Mouse (Mus musculus): ENCODE data around the gene Nfic. TPM values are rescaled to one million over a fixed set of nuclear protein-coding genes. Genes with fewer than 3 reads are reported as not detected.

The Nfic gene
- polyA plus RNA-seq, 1 experiment from 2014 or later = 86.5 TPM

DNA sequence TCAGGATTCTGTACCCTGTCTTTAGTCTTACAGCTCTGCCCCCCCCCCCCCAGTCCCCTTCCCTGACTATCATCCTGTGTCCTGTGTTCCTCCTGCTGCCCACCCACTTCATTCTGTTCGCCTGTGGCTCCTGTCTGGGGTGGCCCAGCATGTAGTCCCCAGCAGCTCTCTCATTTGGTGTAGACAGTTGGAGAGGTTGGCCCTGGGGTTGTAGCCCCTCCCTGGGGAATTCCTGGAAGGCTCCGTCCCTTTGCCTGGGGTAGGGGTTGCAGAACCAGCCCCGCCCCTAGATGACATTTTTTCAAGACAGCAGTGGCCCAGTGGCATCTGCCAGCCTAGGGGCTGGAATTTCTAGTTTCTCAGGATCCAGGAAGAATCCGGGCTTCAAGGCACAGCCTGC is 97.2 kb downstream of the Nfic start:
- peaks cover under 1% of the 10 kb centered on the region; the same call in 1 of the 2 replicates for H3K27me3 ChIP-seq (ENCODE audit: insufficient read depth, low read length)
- H3K4me3 ChIP-seq (ENCODE audit: low read depth, low read length) = peak overlapping the region; percentile 78
- peak overlapping the region; percentile 69; the same call in 1 of the 2 replicates for H3K27ac ChIP-seq (ENCODE audit: low read depth)
- WGBS = 27% methylated on average over 4 of the region's 4 CpGs
- TF ChIP-seq CTCF (IDR thresholded peaks at IDR 0.05; ENCODE audit: low read depth) = no peak
- H3K9ac ChIP-seq = peak overlapping the region; percentile 81
- peak overlapping the region; percentile 100 for H3K4me2 ChIP-seq
- DNase-seq = peak; percentile 54
- peak; percentile 1; the same call in 1 of the 2 replicates for ATAC-seq (ENCODE audit: insufficient read depth)
- H3K36me3 ChIP-seq (ENCODE audit: insufficient read depth) = peaks cover 13% of the 10 kb centered on the region; the same call in 1 of the 2 replicates
- H3K4me1 ChIP-seq (ENCODE audit: insufficient read depth) = peaks cover 24% of the 10 kb centered on the region
- H3K9me3 ChIP-seq (ENCODE audit: low read depth, low read length) = no peaks in the 10 kb centered on the region

DNA sequence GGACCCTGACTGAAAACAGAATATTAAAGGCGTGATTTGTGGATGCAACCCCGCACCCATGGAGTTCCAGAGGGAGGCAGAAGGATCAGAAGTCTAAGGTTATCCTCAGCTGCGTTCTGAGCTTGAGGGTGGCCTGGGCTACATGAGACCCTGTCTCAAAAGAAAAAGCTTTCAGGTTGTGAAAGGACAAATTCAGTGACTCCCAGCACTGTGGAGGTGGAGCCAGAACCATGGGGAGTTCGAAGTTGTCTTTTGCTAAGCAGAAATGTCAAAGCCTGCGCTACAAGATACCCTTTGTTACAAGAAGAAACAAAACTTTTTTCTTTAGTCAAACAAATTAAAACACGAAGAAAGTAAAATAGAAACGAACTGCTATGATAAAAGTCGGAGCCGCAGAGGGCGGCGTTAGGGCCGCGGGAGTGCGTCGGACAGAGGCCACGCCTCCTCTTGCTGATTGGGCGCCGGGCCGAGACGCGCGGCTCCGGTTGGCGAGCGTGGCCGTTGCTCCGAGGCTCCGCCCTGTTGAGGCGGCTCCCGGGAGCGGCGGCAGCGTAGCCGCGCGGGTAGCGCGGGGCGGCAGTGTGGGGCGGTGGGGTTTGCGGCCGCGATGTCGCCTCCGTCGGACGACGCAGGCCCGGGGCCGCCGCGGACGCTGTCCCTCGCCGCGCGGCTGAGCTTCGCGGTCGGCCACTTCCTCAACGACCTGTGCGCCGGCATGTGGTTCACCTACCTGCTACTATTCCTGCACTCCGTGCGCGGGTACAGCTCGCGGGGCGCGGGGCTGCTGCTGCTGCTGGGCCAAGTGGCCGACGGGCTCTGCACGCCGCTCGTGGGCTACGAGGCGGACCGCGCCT is 98.2 kb downstream of the Nfic start, which contains the start of gene Mfsd12:
Gene Mfsd12 (plus strand): TSS at position 501 of the 854 bp plus-strand sequence.
- no peak for TF ChIP-seq CTCF (IDR thresholded peaks at IDR 0.05; ENCODE audit: low read depth)
- Histone ChIP-seq H3K4me2 (peak within 1 kb of the TSS; percentile 100), H3K36me3 (ENCODE audit: insufficient read depth) (peaks cover 11% of the 10 kb centered on the region; the same call in 1 of the 2 replicates), H3K27me3 (ENCODE audit: insufficient read depth, low read length) (no peaks in the 10 kb centered on the region), H3K4me1 (ENCODE audit: insufficient read depth) (peaks cover 21% of the 10 kb centered on the region), H3K27ac (ENCODE audit: low read depth) (peak within 1 kb of the TSS; percentile 69; the same call in 1 of the 2 replicates), H3K4me3 (ENCODE audit: low read depth, low read length) (peak within 1 kb of the TSS; percentile 78), H3K9ac (peak within 1 kb of the TSS; percentile 81), H3K9me3 (ENCODE audit: low read depth, low read length) (no peaks in the 10 kb centered on the region)
- WGBS = 2% methylated on average over 75 of the region's 79 CpGs
- DNase-seq = peak; percentile 96
- peak; percentile 84 for ATAC-seq (ENCODE audit: insufficient read depth)

DNA sequence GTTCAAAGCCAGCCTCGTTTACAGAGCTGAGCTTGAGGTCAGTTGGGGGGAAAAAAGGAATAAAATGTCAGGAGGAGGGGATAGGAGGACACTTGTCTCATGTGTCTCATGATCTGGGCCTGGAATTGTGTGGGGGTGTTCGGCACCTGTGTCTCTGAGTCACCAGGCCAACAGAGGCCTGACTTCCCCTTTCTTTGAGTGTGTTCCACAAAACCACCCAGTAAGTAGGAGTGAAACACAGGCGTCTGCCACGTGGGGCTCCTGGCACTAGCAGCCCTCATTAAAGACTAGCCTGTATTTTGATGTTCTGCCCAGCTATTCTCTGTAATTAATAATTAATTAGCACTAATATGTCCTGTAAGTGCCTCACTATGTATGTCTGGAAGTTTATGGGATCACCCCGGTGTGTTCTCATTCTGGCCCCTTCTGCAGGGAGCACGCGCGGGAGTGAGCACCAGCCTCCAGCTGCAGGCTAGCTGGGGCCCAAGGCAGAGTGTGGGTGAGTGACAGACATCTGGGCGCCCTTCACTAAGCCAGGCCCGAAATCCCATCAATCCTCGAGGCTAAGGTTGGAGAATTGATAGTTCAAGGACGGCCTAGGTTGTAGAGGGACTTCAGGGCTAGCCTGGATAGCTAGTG is 99.0 kb downstream of the Nfic start:
- peaks cover 10% of the 10 kb centered on the region; the same call in 1 of the 2 replicates for H3K36me3 ChIP-seq (ENCODE audit: insufficient read depth)
- TF ChIP-seq CTCF (IDR thresholded peaks at IDR 0.05; ENCODE audit: low read depth) = no peak
- WGBS = 50% methylated on average over 12 of the region's 12 CpGs
- H3K9me3 ChIP-seq (ENCODE audit: low read depth, low read length) = no peaks in the 10 kb centered on the region
- 0 out of 2 replicates have a peak overlapping the region, but pooled peaks have one; percentile 81 for H3K9ac ChIP-seq
- H3K27ac ChIP-seq (ENCODE audit: low read depth) = no peak overlapping the region
- no peaks in the 10 kb centered on the region for H3K27me3 ChIP-seq (ENCODE audit: insufficient read depth, low read length)
- H3K4me1 ChIP-seq (ENCODE audit: insufficient read depth) = peaks cover 18% of the 10 kb centered on the region; the same call in 1 of the 2 replicates
- no peak for ATAC-seq (ENCODE audit: insufficient read depth)
- H3K4me2 ChIP-seq = peak overlapping the region; percentile 100
- H3K4me3 ChIP-seq (ENCODE audit: low read depth, low read length) = peak overlapping the region; percentile 78
- no peak for DNase-seq

DNA sequence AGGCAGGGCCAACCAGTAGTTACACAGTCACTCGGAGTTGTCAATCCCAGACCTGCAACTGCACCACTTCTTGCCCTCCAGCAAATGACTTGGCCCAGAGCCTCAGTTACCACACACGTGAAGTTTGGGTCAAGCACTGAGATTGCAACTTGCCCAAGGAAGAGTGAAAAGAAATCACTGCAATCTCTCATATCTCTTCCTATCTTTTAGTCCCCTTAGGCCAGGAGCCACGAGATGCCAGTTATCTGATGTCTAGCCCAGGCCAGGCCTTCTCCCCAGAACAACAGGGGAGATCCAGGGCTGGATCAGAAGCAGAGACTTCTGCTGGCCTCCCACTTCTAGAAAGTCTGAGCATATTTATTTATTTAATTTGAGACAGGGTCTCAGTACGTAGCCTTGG is 99.9 kb downstream of the Nfic start:
- ATAC-seq (ENCODE audit: insufficient read depth) (no peak), DNase-seq (no peak)
- WGBS = 80% methylated on average over 4 of the region's 4 CpGs
- no peak for TF ChIP-seq CTCF (IDR thresholded peaks at IDR 0.05; ENCODE audit: low read depth)
- H3K27ac ChIP-seq (ENCODE audit: low read depth) = no peak overlapping the region
- H3K4me1 ChIP-seq (ENCODE audit: insufficient read depth) = peaks cover 15% of the 10 kb centered on the region; the same call in 1 of the 2 replicates
- no peak overlapping the region for H3K4me3 ChIP-seq (ENCODE audit: low read depth, low read length)
- no peak overlapping the region for H3K4me2 ChIP-seq
- H3K9ac ChIP-seq = no peak overlapping the region
- H3K36me3 ChIP-seq (ENCODE audit: insufficient read depth) = peaks cover 6% of the 10 kb centered on the region; the same call in 1 of the 2 replicates
- no peaks in the 10 kb centered on the region for H3K9me3 ChIP-seq (ENCODE audit: low read depth, low read length)
- no peaks in the 10 kb centered on the region for H3K27me3 ChIP-seq (ENCODE audit: insufficient read depth, low read length)

DNA sequence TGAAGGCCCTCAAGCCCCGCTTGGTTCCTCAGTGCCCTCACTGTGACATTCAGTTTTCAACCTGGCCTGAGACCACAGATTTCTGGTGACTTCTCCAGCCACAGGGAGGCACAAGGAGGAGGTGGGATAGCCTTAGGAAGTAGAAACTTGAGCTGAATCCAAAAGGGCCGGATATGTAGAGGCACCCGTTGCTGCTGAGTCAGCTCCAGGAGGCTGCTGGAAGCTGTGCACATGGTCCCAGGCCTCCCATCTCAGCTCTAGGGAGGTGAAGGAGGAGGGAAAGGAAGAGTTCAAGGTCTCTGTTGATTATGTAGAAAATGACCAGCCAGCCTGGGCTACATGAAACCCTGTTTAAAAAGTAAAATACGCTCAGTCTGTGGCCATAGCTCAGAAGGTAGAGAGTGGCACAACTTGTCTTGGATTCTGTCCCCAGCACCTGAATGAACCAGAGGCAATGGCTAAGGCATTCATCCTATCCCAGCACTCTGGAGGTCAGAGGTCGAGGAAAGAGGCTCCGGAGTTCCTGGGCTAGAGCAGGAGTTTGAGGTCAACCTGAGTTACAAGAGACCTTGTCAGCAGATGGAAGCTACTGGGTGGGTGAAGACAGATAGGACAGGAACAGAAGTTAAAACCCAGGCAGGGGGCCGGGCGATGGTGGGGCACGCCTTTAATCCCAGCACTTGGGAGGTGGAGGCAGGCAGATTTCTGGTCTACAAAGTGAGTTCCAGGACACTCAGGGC is 100.5 kb downstream of the Nfic start:
- WGBS = 58% methylated on average over 9 of the region's 9 CpGs
- Histone ChIP-seq H3K27me3 (ENCODE audit: insufficient read depth, low read length) (no peaks in the 10 kb centered on the region), H3K36me3 (ENCODE audit: insufficient read depth) (peaks cover 2% of the 10 kb centered on the region; the same call in 1 of the 2 replicates), H3K4me1 (ENCODE audit: insufficient read depth) (peaks cover 14% of the 10 kb centered on the region; the same call in 1 of the 2 replicates), H3K27ac (ENCODE audit: low read depth) (no peak overlapping the region), H3K9ac (no peak overlapping the region), H3K9me3 (ENCODE audit: low read depth, low read length) (no peaks in the 10 kb centered on the region), H3K4me2 (no peak overlapping the region), H3K4me3 (ENCODE audit: low read depth, low read length) (no peak overlapping the region)
- no peak for DNase-seq
- no peak for ATAC-seq (ENCODE audit: insufficient read depth)
- no peak for TF ChIP-seq CTCF (IDR thresholded peaks at IDR 0.05; ENCODE audit: low read depth)

DNA sequence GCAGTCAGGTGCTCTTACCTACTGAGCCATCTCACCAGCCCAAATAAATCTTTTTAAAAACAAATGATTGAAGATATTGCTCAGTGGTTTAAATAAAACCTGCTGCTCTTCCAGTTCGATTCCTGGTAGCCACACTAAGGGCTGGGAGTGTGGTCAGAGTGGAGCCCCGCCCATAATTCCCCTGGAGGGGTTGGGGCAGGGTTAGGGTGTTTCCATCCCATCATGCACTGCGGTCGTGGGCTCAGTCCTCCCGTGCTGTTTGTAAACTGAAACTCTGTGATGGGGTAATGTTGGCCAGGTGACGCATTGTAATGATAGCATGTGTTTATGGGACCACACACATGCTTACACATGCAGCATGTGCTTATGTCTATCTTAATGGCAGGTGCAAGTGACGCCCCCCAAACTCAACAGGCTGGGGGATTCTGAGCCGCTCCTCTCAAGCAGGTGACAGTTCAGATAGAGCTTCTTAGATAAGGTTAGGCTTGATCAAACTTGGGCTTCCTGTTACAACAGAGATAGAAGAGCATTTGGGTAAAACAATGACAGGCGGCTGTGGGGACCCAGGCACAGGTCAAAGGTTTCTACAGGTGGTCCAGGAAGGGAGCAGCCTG is 103.7 kb downstream of the Nfic start:
- WGBS = 15% methylated on average over 9 of the region's 9 CpGs
- Histone ChIP-seq H3K4me3 (ENCODE audit: low read depth, low read length) (no peak overlapping the region), H3K9me3 (ENCODE audit: low read depth, low read length) (no peaks in the 10 kb centered on the region), H3K4me2 (no peak overlapping the region), H3K27ac (ENCODE audit: low read depth) (no peak overlapping the region), H3K36me3 (ENCODE audit: insufficient read depth) (peaks cover 15% of the 10 kb centered on the region; the same call in 1 of the 2 replicates), H3K27me3 (ENCODE audit: insufficient read depth, low read length) (no peaks in the 10 kb centered on the region), H3K4me1 (ENCODE audit: insufficient read depth) (peaks cover 16% of the 10 kb centered on the region), H3K9ac (no peak overlapping the region)
- no peak for TF ChIP-seq CTCF (IDR thresholded peaks at IDR 0.05; ENCODE audit: low read depth)
- no peak for DNase-seq
- no peak for ATAC-seq (ENCODE audit: insufficient read depth)
